Mouse (Mus musculus) forebrain, embryonic 14.5 days (tissue): Measurements from ENCODE around the gene Gimap4. TPM values are rescaled to one million over a fixed set of nuclear protein-coding genes. Genes with fewer than 3 reads are reported as not detected.

Experiments used
- ATAC-seq: fragments of 200-750 bp; cut with Nextera tagmentation; 2 replicates; pipeline ENCODE4 v1.8.0; 2017; ENCODE audit warnings: mild to moderate bottlenecking, moderate library complexity
- DNase-seq: peaks from one replicate; pipeline ENCODE4 v3.0.0-alpha.2; 2015; ENCODE audit warnings: low spot score
- H3K27ac ChIP-seq: fragments of 300-500 bp; sonication (generic); 2 replicates; pipeline ENCODE4 v1.5.1; 2014; ENCODE audit warnings: low read depth, mild to moderate bottlenecking, control low read depth, low read length, moderate library complexity
- H3K27me3 ChIP-seq: fragments of 300-500 bp; sonication (generic); replicated peaks from 2 replicates; pipeline ENCODE4 v1.6.1; 2014; ENCODE audit warnings: low read length, control low read depth, mixed read lengths; ENCODE audit not compliant: control insufficient read depth, insufficient read depth
- H3K36me3 ChIP-seq: fragments of 300-500 bp; sonication (generic); 2 replicates; pipeline ENCODE4 v1.6.1; 2014; ENCODE audit warnings: low read length, control low read depth; ENCODE audit not compliant: control insufficient read depth, insufficient read depth
- H3K4me1 ChIP-seq: fragments of 300-500 bp; sonication (generic); 2 replicates; pipeline ENCODE4 v1.6.1; 2014; ENCODE audit warnings: antibody characterized with exemption, low read length, control low read depth; ENCODE audit not compliant: control insufficient read depth, insufficient read depth
- H3K4me2 ChIP-seq: fragments of 300-500 bp; sonication (generic); 2 replicates; pipeline ENCODE4 v1.6.1; 2014; ENCODE audit warnings: mild to moderate bottlenecking, control low read depth, low read length
- H3K4me3 ChIP-seq: fragments of 300-500 bp; sonication (generic); 2 replicates; pipeline ENCODE4 v1.5.1; 2014; ENCODE audit warnings: low read depth, low read length, control low read depth
- H3K9ac ChIP-seq: fragments of 300-500 bp; sonication (generic); 2 replicates; pipeline ENCODE4 v1.6.1; 2014; ENCODE audit warnings: mild to moderate bottlenecking, low read length, control low read depth, moderate library complexity
- H3K9me3 ChIP-seq: fragments of 300-500 bp; sonication (generic); replicated peaks from 2 replicates; pipeline ENCODE4 v1.6.1; 2016; ENCODE audit warnings: low read length, control low read depth, mixed read lengths; ENCODE audit not compliant: control insufficient read depth
- WGBS: fragments of 180-500 bp; shearing (Covaris S2); extraction: QIAGEN DNeasy Blood & Tissue Kit; methylation state at CpG from one replicate; pipeline ENCODE4 v1.1.7; 2014; 5-methylcytosine and 5-hydroxymethylcytosine counted together
- polyA plus RNA-seq: library from polyadenylated mRNA; unstranded; fragments of >200 nt; fragmentation: Nextera tagmentation; extraction: Ambion mirVana; gene quantifications from 2 replicates; pipeline ENCODE4 v1.2.1, GENCODE M21; 2014

Gimap4 gene
- polyA plus RNA-seq, 1 experiment from 2014 or later = 1.9 TPM

GRCm38 (mm10) chr6:48669446-48669969, 14.8 kb upstream of the Gimap4 start:
- Histone ChIP-seq H3K4me2 (no peak overlapping the region), H3K27ac (no peak overlapping the region), H3K9ac (no peak overlapping the region), H3K4me1 (no peaks in the 10 kb centered on the region), H3K9me3 (no peaks in the 10 kb centered on the region), H3K4me3 (no peak overlapping the region), H3K27me3 (no peaks in the 10 kb centered on the region), H3K36me3 (no peaks in the 10 kb centered on the region)
- ATAC-seq (no peak), DNase-seq (no peak)
- WGBS = 53% methylated on average over 2 of the region's 2 CpGs

GRCm38 (mm10) chr6:48674291-48675058, 9.9 kb upstream of the Gimap4 start:
- Histone ChIP-seq H3K36me3 (no peaks in the 10 kb centered on the region), H3K9me3 (no peaks in the 10 kb centered on the region), H3K9ac (no peak overlapping the region), H3K4me2 (no peak overlapping the region), H3K4me1 (no peaks in the 10 kb centered on the region), H3K27ac (no peak overlapping the region), H3K4me3 (no peak overlapping the region), H3K27me3 (no peaks in the 10 kb centered on the region)
- no peak for ATAC-seq
- 95% methylated on average over 9 of the region's 9 CpGs for WGBS
- no peak for DNase-seq

GRCm38 (mm10) chr6:48675400-48675930, 8.9 kb upstream of the Gimap4 start:
- Histone ChIP-seq H3K4me2 (no peak overlapping the region; the same call in 1 of the 2 replicates), H3K9me3 (no peaks in the 10 kb centered on the region), H3K4me3 (no peak overlapping the region), H3K9ac (no peak overlapping the region), H3K27me3 (no peaks in the 10 kb centered on the region), H3K4me1 (no peaks in the 10 kb centered on the region), H3K36me3 (no peaks in the 10 kb centered on the region), H3K27ac (no peak overlapping the region)
- DNase-seq (no peak), ATAC-seq (no peak)
- 42% methylated on average over 10 of the region's 10 CpGs for WGBS

GRCm38 (mm10) chr6:48675931-48676859, 8.2 kb upstream of the Gimap4 start, which contains the start of gene Gimap9:
Gimap9 (plus strand) TSS chr6:48676129.
- H3K9ac ChIP-seq = no peak within 1 kb of the TSS
- DNase-seq = no peak

GRCm38 (mm10) chr6:48676860-48677415, 7.4 kb upstream of the Gimap4 start:
- Histone ChIP-seq H3K4me2 (no peak overlapping the region), H3K9ac (no peak overlapping the region), H3K36me3 (no peaks in the 10 kb centered on the region), H3K27ac (no peak overlapping the region), H3K27me3 (no peaks in the 10 kb centered on the region), H3K9me3 (no peaks in the 10 kb centered on the region), H3K4me3 (no peak overlapping the region), H3K4me1 (no peaks in the 10 kb centered on the region)
- WGBS = 80% methylated on average over 5 of the region's 5 CpGs
- no peak for DNase-seq
- ATAC-seq = no peak

More at GRCm38 (mm10) chr6:48675931-48676859, 8.2 kb upstream of the Gimap4 start, which contains the start of gene Gimap9:
- Histone ChIP-seq H3K4me2 (no peak within 1 kb of the TSS; the same call in 1 of the 2 replicates), H3K36me3 (no peaks in the 10 kb centered on the region), H3K27me3 (no peaks in the 10 kb centered on the region), H3K27ac (no peak within 1 kb of the TSS), H3K9me3 (no peaks in the 10 kb centered on the region), H3K4me3 (no peak within 1 kb of the TSS), H3K4me1 (no peaks in the 10 kb centered on the region)
- WGBS = 25% methylated on average over 11 of the region's 13 CpGs
- no peak for ATAC-seq

- Histone ChIP-seq H3K9ac (no peak overlapping the region), H3K27me3 (no peaks in the 10 kb centered on the region), H3K36me3 (no peaks in the 10 kb centered on the region), H3K4me3 (no peak overlapping the region), H3K4me1 (no peaks in the 10 kb centered on the region), H3K4me2 (no peak overlapping the region), H3K27ac (no peak overlapping the region), H3K9me3 (no peaks in the 10 kb centered on the region)
- 95% methylated on average over 17 of the region's 17 CpGs for WGBS
- DNase-seq (no peak), ATAC-seq (no peak)
Measured at GRCm38 (mm10) chr6:48677492-48678345, 6.6 kb upstream of the Gimap4 start.

- Histone ChIP-seq H3K9me3 (no peaks in the 10 kb centered on the region), H3K4me1 (no peaks in the 10 kb centered on the region), H3K4me3 (no peak overlapping the region), H3K9ac (no peak overlapping the region), H3K36me3 (no peaks in the 10 kb centered on the region), H3K4me2 (no peak overlapping the region), H3K27me3 (no peaks in the 10 kb centered on the region), H3K27ac (no peak overlapping the region)
- ATAC-seq (no peak), DNase-seq (no peak)
- WGBS = 87% methylated on average over 4 of the region's 4 CpGs
Measured at GRCm38 (mm10) chr6:48678391-48678790, 6.0 kb upstream of the Gimap4 start.

- Histone ChIP-seq H3K9me3 (no peaks in the 10 kb centered on the region), H3K9ac (no peak overlapping the region), H3K4me1 (no peaks in the 10 kb centered on the region), H3K36me3 (no peaks in the 10 kb centered on the region), H3K27me3 (no peaks in the 10 kb centered on the region), H3K4me3 (no peak overlapping the region), H3K27ac (no peak overlapping the region), H3K4me2 (no peak overlapping the region)
- ATAC-seq (no peak), DNase-seq (no peak)
- 85% methylated on average over 6 of the region's 6 CpGs for WGBS
Measured at GRCm38 (mm10) chr6:48679701-48680100, 4.6 kb upstream of the Gimap4 start.
